Mouse (Mus musculus) stomach, embryonic 14.5 days (tissue): ENCODE results near the gene Map1lc3a. TPM values are rescaled to one million over a fixed set of nuclear protein-coding genes. Genes with fewer than 3 reads are reported as not detected.

Experiments
- ATAC-seq: fragments of 200-750 bp; cut with Nextera tagmentation; 2 replicates; pipeline ENCODE4 v1.8.0; 2017; ENCODE audit warnings: low read depth, moderate TSS enrichment; ENCODE audit not compliant: insufficient number of reproducible peaks, insufficient read depth, low FRiP score
- H3K27ac ChIP-seq: fragments of 300-500 bp; sonication (generic); 2 replicates; pipeline ENCODE4 v1.5.1; 2014; ENCODE audit warnings: mild to moderate bottlenecking, low read length, moderate library complexity, mixed read lengths
- H3K27me3 ChIP-seq: fragments of 300-500 bp; sonication (generic); 2 replicates; pipeline ENCODE4 v1.6.1; 2014; ENCODE audit warnings: low read length, control low read depth, mixed read lengths; ENCODE audit not compliant: control insufficient read depth, insufficient read depth
- H3K36me3 ChIP-seq: fragments of 300-500 bp; sonication (generic); 2 replicates; pipeline ENCODE4 v1.6.1; 2014; ENCODE audit warnings: mild to moderate bottlenecking, control low read depth, low read length, moderate library complexity, mixed read lengths; ENCODE audit not compliant: control insufficient read depth, insufficient read depth
- H3K4me1 ChIP-seq: fragments of 300-500 bp; sonication (generic); 2 replicates; pipeline ENCODE4 v1.6.1; 2014; ENCODE audit warnings: low read length, control low read depth, mixed read lengths; ENCODE audit not compliant: control insufficient read depth, insufficient read depth
- H3K4me2 ChIP-seq: fragments of 300-500 bp; sonication (generic); replicated peaks from 2 replicates; pipeline ENCODE4 v1.6.1; 2014; ENCODE audit warnings: low read depth, low read length, control low read depth
- H3K4me3 ChIP-seq: fragments of 300-500 bp; sonication (generic); 2 replicates; pipeline ENCODE4 v1.5.1; 2014; ENCODE audit warnings: low read depth, low read length, control low read depth
- H3K9ac ChIP-seq: fragments of 300-500 bp; sonication (generic); replicated peaks from 2 replicates; pipeline ENCODE4 v1.6.1; 2014; ENCODE audit warnings: low read depth, mild to moderate bottlenecking, control low read depth, low read length, moderate library complexity, mixed read lengths
- H3K9me3 ChIP-seq: fragments of 300-500 bp; sonication (generic); 2 replicates; pipeline ENCODE4 v1.6.1; 2016; ENCODE audit warnings: low read depth, low read length, control low read depth; ENCODE audit not compliant: control insufficient read depth
- WGBS: fragments of 180-500 bp; shearing (Covaris S2); extraction: QIAGEN DNeasy Blood & Tissue Kit; methylation state at CpG from one replicate; pipeline ENCODE4 v1.1.7; 2014; 5-methylcytosine and 5-hydroxymethylcytosine counted together
- polyA plus RNA-seq: library from polyadenylated mRNA; unstranded; fragments of >200 nt; fragmentation: Nextera tagmentation; extraction: Ambion mirVana; gene quantifications from 2 replicates; pipeline ENCODE4 v1.2.1, GENCODE M21; 2014

Gene Map1lc3a
- polyA plus RNA-seq: 211 and 225 TPM in 2 replicates

DNA sequence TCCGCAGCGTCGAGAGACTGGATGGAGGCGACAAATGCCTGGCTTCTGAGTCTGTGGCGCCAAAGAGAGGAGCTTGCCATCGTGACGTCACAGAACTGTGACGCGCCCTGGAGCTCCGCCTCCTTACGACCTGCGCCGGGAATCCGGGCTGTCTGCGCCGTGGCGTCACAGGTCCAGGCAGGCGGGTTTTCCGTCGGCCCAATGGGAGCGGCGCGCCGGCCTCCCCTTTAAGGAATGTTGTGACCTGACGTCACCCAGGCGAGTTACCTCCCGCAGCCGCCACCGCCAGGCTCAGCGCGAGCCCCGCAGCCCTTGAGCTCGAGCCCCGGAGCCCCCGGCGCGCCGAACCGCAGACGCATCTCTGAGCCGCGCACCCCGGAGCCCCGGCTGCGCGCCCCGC is at the start of gene Map1lc3a:
Map1lc3a (plus strand) TSS at position 103 of the 400 bp plus-strand sequence.
- no peaks in the 10 kb centered on the region for H3K27me3 ChIP-seq
- WGBS: 1% methylated on average over 46 of the region's 47 CpGs
- peak within 1 kb of the TSS; percentile 65 for H3K4me2 ChIP-seq
- peaks cover 8% of the 10 kb centered on the region; the same call in 1 of the 2 replicates for H3K36me3 ChIP-seq
- no peaks in the 10 kb centered on the region for H3K9me3 ChIP-seq
- H3K4me1 ChIP-seq: peaks cover 9% of the 10 kb centered on the region
- peak within 1 kb of the TSS; percentile 71 for H3K9ac ChIP-seq
- ATAC-seq: peak; percentile 92
- peak within 1 kb of the TSS; percentile 69 for H3K27ac ChIP-seq
- H3K4me3 ChIP-seq: peak within 1 kb of the TSS; percentile 75

DNA sequence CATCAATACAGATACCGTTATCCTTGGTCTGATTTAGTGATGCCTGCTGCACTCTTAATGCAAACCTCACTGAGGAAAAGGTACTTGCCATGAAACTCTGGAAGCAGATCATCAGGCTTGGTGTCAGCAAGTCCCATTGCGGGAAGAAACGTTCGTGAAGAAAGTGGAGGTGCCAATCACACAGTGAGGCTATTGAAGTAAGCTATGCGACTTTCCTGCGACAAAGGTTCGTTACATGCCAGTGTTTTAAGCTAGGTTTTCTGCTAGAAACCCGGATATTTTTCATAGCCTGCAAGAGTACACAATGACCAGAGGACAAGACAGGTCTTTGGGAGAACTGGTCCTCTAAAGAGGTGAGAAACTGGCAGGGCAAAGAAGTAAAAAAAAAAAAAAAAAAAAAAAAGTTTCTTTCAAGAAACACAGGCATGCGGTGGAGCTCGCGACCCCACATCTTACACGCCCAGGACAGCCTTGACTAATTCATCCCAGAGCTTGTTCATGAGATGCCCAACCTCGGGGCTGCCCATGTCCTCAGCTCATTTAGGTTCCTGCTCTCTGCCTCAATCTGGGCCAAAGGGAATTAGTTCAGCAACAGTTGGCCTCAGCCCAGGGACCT is 40.2 kb upstream of the Map1lc3a start:
- Histone ChIP-seq H3K9me3 (no peaks in the 10 kb centered on the region), H3K9ac (peak overlapping the region; percentile 42), H3K36me3 (0 out of 2 replicates have a peak, but pooled peaks cover 1% of the 10 kb centered on the region), H3K4me2 (peak overlapping the region; percentile 66), H3K4me3 (peak overlapping the region; percentile 92), H3K27ac (peak overlapping the region; percentile 86; the same call in 1 of the 2 replicates), H3K27me3 (no peaks in the 10 kb centered on the region), H3K4me1 (peaks cover 13% of the 10 kb centered on the region; the same call in 1 of the 2 replicates)
- ATAC-seq: peak; percentile 83
- 5% methylated on average over 13 of the region's 13 CpGs for WGBS

DNA sequence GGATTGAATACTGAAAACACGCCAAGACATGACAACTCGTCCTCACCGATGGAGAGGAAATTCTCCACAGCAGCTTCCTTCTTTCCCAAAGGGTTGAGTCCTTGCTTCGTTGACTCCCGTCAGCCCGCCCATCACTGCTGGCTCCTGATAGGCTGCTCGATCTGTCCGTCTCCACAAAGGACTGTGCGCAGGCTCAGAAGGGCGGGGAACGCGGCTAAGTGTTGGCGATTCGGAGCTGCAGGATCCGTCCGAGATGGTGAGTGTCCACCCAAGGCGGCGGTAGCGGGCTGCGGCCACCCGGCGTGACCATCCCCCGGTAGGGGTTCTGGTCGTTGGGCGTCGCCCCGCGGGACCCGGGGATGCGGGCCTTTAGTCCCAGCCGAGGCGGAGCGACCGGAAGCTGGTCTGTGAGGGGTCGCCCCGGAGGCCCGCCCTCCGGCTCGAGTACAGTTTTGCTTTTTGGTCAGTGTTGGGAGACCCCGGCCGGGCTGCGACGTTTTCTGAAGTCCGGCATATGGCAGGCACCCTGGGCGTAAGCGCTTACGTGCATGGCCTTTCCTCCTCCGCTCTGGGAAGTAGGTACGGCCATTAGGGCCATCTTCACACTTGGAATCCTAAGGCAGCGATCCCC is 39.6 kb upstream of the Map1lc3a start, which contains the start of gene Dynlrb1:
Dynlrb1 (plus strand) TSS at position 172 of the 631 bp plus-strand sequence.
- H3K4me2 ChIP-seq: peak within 1 kb of the TSS; percentile 89
- peak within 1 kb of the TSS; percentile 92 for H3K4me3 ChIP-seq
- no peaks in the 10 kb centered on the region for H3K9me3 ChIP-seq
- peak within 1 kb of the TSS; percentile 86 for H3K27ac ChIP-seq
- H3K9ac ChIP-seq: peak within 1 kb of the TSS; percentile 81
- peaks cover 13% of the 10 kb centered on the region; the same call in 1 of the 2 replicates for H3K4me1 ChIP-seq
- ATAC-seq: peak; percentile 99
- no peaks in the 10 kb centered on the region for H3K27me3 ChIP-seq
- H3K36me3 ChIP-seq: 0 out of 2 replicates have a peak, but pooled peaks cover 2% of the 10 kb centered on the region
- under 1% methylated on average over 50 of the region's 50 CpGs for WGBS

DNA sequence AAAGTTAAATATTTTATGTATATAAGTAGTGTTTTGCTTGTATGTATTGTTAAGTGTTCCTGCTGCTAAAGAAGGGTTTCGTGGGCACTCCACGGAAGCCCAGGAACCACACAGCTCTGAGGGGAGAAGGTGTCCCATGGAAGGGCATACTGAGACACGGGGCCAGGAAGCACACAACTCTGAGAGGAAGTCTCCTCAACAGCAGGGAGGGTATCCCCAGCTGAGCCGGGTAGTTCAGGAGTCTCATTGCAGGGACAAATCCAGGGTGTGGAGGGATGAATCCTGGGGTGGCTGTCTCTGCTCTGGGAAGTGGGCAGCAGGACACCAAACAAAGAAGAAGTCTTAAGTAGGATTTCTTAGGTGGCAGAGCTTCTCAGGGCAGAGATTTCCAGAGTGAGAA is 38.8 kb upstream of the Map1lc3a start:
- H3K27ac ChIP-seq: no peak overlapping the region
- WGBS: 11% methylated on average over 4 of the region's 4 CpGs
- no peak for ATAC-seq
- H3K36me3 ChIP-seq: 0 out of 2 replicates have a peak, but pooled peaks cover 3% of the 10 kb centered on the region
- H3K9me3 ChIP-seq: no peaks in the 10 kb centered on the region
- H3K4me2 ChIP-seq: peak overlapping the region; percentile 89
- H3K4me3 ChIP-seq: peak overlapping the region; percentile 92
- no peaks in the 10 kb centered on the region for H3K27me3 ChIP-seq
- peak overlapping the region; percentile 81 for H3K9ac ChIP-seq
- H3K4me1 ChIP-seq: peaks cover 13% of the 10 kb centered on the region; the same call in 1 of the 2 replicates

DNA sequence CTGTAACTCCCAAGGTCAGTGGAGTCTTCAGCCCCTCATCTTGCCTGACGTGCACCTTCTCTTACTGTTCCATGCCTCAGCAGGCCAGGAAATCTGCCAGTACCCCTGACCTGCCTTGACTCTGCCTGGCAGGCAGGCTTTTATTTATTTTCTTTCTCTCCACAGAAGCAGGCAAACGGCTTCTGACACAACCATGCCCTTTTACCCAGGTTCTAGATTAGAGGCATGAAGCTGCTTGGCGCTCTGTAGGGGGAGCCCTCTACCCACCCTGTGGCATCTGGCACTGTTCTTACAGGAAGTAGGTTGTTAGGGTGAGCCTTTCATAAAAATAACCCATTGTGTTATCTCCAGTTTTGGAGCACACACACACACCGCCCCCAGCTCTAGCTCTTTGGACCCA is 35.2 kb upstream of the Map1lc3a start:
- Histone ChIP-seq H3K4me2 (no peak overlapping the region), H3K4me1 (peaks cover 10% of the 10 kb centered on the region; the same call in 1 of the 2 replicates), H3K27ac (no peak overlapping the region), H3K9me3 (no peaks in the 10 kb centered on the region), H3K36me3 (peaks cover 30% of the 10 kb centered on the region), H3K9ac (no peak overlapping the region), H3K27me3 (no peaks in the 10 kb centered on the region), H3K4me3 (no peak overlapping the region)
- 72% methylated on average over 4 of the region's 4 CpGs for WGBS
- ATAC-seq: no peak

DNA sequence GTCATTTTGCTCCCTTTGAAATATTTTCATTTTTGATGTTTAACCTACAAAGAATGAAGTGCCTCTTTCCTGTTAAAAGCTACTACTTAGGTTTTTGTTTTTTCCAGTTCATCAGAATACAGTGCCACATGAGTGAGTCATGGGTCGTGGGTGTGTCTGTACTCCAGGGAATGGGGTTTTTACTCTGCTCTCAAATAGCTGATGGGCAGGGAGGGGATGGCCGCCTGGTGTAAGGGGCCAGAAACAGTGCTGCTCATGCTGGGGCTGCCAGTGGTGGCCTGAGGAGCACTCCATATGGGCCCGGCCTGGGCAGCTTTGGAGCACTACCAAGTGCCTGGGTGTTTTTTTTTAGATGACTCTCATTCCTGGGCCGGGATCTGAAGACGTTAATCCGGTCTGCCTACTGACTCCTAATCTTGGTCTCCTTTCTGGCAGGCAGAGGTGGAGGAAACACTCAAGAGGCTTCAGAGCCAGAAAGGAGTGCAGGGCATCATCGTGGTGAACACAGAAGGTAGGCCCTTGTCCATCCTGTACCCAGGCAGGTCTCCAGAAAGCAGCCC is 33.7 kb upstream of the Map1lc3a start:
- no peak overlapping the region for H3K4me3 ChIP-seq
- WGBS: 87% methylated on average over 7 of the region's 7 CpGs
- no peak overlapping the region for H3K27ac ChIP-seq
- H3K36me3 ChIP-seq: peaks cover 41% of the 10 kb centered on the region
- H3K9ac ChIP-seq: no peak overlapping the region
- H3K27me3 ChIP-seq: no peaks in the 10 kb centered on the region
- H3K9me3 ChIP-seq: no peaks in the 10 kb centered on the region
- peaks cover 8% of the 10 kb centered on the region; the same call in 1 of the 2 replicates for H3K4me1 ChIP-seq
- no peak overlapping the region for H3K4me2 ChIP-seq
- ATAC-seq: no peak

DNA sequence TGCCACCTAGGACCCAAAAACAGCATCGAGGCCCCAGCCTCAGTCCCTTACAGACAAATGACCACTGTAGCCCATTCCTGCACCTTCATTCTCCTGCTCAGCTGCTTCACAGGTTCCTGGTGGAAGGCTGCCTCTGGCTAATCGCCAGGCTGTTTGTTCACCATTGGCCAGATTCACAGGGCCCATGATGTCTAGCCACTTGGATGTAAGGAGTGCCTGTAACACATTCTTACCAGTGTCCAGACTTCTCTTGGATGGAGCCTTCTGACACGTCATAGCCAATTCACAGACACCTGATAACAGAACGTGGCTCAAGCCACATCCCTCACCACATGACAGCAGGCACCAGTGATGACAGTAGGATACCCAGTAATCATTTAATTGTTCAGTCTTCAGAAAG is 29.9 kb upstream of the Map1lc3a start:
- no peak for ATAC-seq
- Histone ChIP-seq H3K4me3 (no peak overlapping the region), H3K27ac (no peak overlapping the region), H3K36me3 (peaks cover 76% of the 10 kb centered on the region), H3K4me2 (no peak overlapping the region), H3K4me1 (no peaks in the 10 kb centered on the region), H3K27me3 (no peaks in the 10 kb centered on the region), H3K9ac (no peak overlapping the region), H3K9me3 (no peaks in the 10 kb centered on the region)
- WGBS: 89% methylated on average over 4 of the region's 4 CpGs

DNA sequence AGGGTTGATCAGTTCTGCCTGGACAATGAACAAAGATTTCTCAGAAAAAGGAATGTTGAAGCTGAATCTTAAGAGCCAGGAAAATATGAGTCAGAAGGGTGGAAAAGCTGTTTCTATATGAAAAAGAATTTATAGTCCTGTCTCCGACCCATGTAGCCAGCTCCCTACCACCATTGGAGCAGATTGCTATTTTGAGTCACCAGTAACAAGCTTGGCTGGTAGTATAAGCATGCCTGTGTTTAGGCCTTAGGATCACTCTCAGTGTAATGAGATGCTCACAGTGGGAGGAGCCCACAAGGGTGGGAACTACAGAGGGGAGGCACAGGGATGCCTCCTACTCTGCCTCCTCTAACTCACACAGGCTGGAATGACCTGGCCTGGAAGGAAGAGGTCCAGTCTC is 27.9 kb upstream of the Map1lc3a start:
- Histone ChIP-seq H3K4me1 (no peaks in the 10 kb centered on the region), H3K27me3 (no peaks in the 10 kb centered on the region), H3K4me3 (no peak overlapping the region), H3K36me3 (peaks cover 70% of the 10 kb centered on the region), H3K4me2 (no peak overlapping the region), H3K9ac (no peak overlapping the region), H3K27ac (no peak overlapping the region), H3K9me3 (no peaks in the 10 kb centered on the region)
- no peak for ATAC-seq
- WGBS: 91% methylated on average over 1 of the region's 1 CpGs
